Mouse (Mus musculus): ENCODE data around the gene B3glct. TPM values are rescaled to one million over a fixed set of nuclear protein-coding genes. Genes with fewer than 3 reads are reported as not detected.

Gene B3glct
- polyA plus RNA-seq, 1 experiment from 2014 or later = 16.8 TPM

DNA sequence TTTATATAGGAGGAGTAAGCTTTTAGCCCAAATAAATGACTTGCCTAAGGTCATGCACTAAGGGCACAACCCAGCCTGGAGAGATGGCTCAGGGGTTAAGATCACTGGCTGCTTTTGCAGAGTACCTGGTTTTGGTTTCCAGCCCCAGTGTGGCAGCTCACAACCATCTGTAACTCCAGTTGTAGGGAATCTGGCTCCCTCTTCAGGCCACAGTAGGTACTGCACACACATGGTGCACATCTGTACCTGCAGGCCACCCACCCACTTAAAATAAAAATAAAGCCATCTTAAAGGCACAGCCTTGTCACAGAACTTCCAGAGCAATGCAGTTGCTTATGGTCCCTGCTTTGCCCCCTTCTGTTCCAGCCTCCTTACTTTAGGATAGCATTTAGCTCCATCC lies 24.7 kb downstream of the B3glct start:
- Histone ChIP-seq H3K27me3 (ENCODE audit: control insufficient read depth, insufficient read depth, low read length) (no peaks in the 10 kb centered on the region), H3K4me2 (ENCODE audit: low read depth, low read length) (no peak overlapping the region), H3K9me3 (replicated peaks; ENCODE audit: control insufficient read depth, low read length) (no peaks in the 10 kb centered on the region), H3K9ac (replicated peaks; ENCODE audit: low read length) (no peak overlapping the region), H3K36me3 (replicated peaks; ENCODE audit: control insufficient read depth, insufficient read depth, low read depth, low read length) (no peaks in the 10 kb centered on the region), H3K4me1 (ENCODE audit: control insufficient read depth, insufficient read depth, low read length) (no peaks in the 10 kb centered on the region), H3K4me3 (ENCODE audit: low read depth, low read length) (no peak overlapping the region), H3K27ac (replicated peaks; ENCODE audit: low read depth, low read length) (no peak overlapping the region)
- DNase-seq (ENCODE audit: low spot score) (no peak), ATAC-seq (replicated peaks; ENCODE audit: insufficient number of reproducible peaks, low FRiP score, low TSS enrichment, low read depth) (no peak)

DNA sequence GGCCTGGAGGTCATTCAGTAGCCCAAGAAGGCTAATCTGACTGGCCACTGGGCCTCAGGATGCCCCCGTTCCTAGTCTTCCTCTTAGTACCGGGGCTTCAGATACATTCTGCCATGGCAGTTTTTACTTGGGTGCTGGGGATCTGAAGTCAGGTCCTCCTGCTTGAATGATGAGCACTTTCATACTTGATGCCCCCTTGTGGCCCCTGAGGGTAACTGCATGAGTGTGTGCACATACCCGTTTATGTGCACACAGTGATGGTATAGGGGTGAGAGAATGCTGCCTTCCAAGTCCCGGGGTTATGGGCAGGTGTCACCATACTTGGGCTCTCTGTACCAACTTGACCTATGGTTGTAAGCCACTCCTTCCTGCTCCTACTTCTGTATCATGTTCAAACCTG lies 33.5 kb downstream of the B3glct start:
- Histone ChIP-seq H3K36me3 (replicated peaks; ENCODE audit: control insufficient read depth, insufficient read depth, low read depth, low read length) (no peaks in the 10 kb centered on the region), H3K4me2 (ENCODE audit: low read depth, low read length) (no peak overlapping the region), H3K27ac (replicated peaks; ENCODE audit: low read depth, low read length) (no peak overlapping the region), H3K27me3 (ENCODE audit: control insufficient read depth, insufficient read depth, low read length) (no peaks in the 10 kb centered on the region), H3K9me3 (replicated peaks; ENCODE audit: control insufficient read depth, low read length) (no peaks in the 10 kb centered on the region), H3K4me3 (ENCODE audit: low read depth, low read length) (no peak overlapping the region), H3K9ac (replicated peaks; ENCODE audit: low read length) (no peak overlapping the region), H3K4me1 (ENCODE audit: control insufficient read depth, insufficient read depth, low read length) (no peaks in the 10 kb centered on the region)
- 94% methylated on average over 4 of the region's 4 CpGs for WGBS
- no peak for DNase-seq (ENCODE audit: low spot score)
- ATAC-seq (replicated peaks; ENCODE audit: insufficient number of reproducible peaks, low FRiP score, low TSS enrichment, low read depth) = no peak

DNA sequence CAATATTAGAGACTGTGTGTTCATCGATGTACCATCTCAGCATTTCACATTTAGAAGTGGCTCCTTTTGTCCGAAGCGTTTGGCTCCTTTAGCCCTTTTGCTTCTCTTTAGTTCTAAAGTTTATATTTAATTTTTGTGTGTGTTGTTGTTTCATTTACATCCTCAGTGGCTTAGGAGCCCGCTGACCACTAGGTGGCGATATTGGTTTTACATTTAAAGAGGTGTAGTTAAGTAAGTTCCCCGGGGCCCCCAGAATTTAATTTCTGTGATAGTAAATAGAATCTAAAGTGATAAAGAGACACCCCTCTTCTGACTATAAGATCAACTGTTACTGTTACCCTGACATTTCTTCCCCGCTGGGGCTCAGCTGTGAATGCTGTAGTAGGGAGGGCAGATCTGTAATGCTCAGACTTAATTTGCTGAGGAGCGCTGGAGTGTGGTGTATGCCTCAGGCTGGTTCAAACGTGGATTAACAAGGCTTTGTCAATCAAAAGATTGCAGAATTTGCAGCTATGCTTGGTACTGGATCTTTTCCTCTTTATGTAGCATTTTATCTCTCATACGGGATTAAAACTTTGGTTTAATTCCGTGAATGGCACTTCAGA lies 35.2 kb downstream of the B3glct start:
- H3K4me3 ChIP-seq (ENCODE audit: low read depth, low read length) = no peak overlapping the region
- no peak overlapping the region for H3K9ac ChIP-seq (replicated peaks; ENCODE audit: low read length)
- H3K9me3 ChIP-seq (replicated peaks; ENCODE audit: control insufficient read depth, low read length) = no peaks in the 10 kb centered on the region
- no peaks in the 10 kb centered on the region for H3K36me3 ChIP-seq (replicated peaks; ENCODE audit: control insufficient read depth, insufficient read depth, low read depth, low read length)
- no peak for ATAC-seq (replicated peaks; ENCODE audit: insufficient number of reproducible peaks, low FRiP score, low TSS enrichment, low read depth)
- peak; percentile 86 for DNase-seq (ENCODE audit: low spot score)
- H3K27me3 ChIP-seq (ENCODE audit: control insufficient read depth, insufficient read depth, low read length) = no peaks in the 10 kb centered on the region
- WGBS = 47% methylated on average over 11 of the region's 11 CpGs
- H3K4me1 ChIP-seq (ENCODE audit: control insufficient read depth, insufficient read depth, low read length) = no peaks in the 10 kb centered on the region
- H3K4me2 ChIP-seq (ENCODE audit: low read depth, low read length) = no peak overlapping the region
- H3K27ac ChIP-seq (replicated peaks; ENCODE audit: low read depth, low read length) = no peak overlapping the region

DNA sequence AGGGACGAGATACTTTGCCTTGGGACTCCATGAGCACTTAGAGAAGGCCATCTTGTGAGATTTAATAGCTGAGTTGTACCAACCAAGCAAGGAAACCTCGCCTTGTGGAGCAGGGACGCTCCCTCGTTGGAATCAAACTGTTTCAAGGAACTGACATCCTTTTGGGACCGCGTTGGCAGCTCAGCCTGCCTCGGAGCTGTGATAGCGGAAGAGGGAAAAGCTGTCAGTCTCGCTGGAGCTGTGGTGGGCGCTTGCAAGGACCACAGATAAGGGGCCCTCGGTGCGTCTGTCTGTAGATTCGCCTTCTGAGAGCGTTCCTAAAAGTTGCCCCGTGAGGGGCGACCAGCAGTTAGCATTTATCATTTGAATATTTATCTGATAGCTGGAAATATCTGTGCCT lies 35.8 kb downstream of the B3glct start:
- H3K4me3 ChIP-seq (ENCODE audit: low read depth, low read length) = no peak overlapping the region
- H3K27ac ChIP-seq (replicated peaks; ENCODE audit: low read depth, low read length) = no peak overlapping the region
- ATAC-seq (replicated peaks; ENCODE audit: insufficient number of reproducible peaks, low FRiP score, low TSS enrichment, low read depth) = no peak
- H3K36me3 ChIP-seq (replicated peaks; ENCODE audit: control insufficient read depth, insufficient read depth, low read depth, low read length) = no peaks in the 10 kb centered on the region
- 81% methylated on average over 16 of the region's 16 CpGs for WGBS
- H3K9me3 ChIP-seq (replicated peaks; ENCODE audit: control insufficient read depth, low read length) = no peaks in the 10 kb centered on the region
- no peak overlapping the region for H3K9ac ChIP-seq (replicated peaks; ENCODE audit: low read length)
- DNase-seq (ENCODE audit: low spot score) = no peak
- H3K4me1 ChIP-seq (ENCODE audit: control insufficient read depth, insufficient read depth, low read length) = no peaks in the 10 kb centered on the region
- no peaks in the 10 kb centered on the region for H3K27me3 ChIP-seq (ENCODE audit: control insufficient read depth, insufficient read depth, low read length)
- H3K4me2 ChIP-seq (ENCODE audit: low read depth, low read length) = no peak overlapping the region

DNA sequence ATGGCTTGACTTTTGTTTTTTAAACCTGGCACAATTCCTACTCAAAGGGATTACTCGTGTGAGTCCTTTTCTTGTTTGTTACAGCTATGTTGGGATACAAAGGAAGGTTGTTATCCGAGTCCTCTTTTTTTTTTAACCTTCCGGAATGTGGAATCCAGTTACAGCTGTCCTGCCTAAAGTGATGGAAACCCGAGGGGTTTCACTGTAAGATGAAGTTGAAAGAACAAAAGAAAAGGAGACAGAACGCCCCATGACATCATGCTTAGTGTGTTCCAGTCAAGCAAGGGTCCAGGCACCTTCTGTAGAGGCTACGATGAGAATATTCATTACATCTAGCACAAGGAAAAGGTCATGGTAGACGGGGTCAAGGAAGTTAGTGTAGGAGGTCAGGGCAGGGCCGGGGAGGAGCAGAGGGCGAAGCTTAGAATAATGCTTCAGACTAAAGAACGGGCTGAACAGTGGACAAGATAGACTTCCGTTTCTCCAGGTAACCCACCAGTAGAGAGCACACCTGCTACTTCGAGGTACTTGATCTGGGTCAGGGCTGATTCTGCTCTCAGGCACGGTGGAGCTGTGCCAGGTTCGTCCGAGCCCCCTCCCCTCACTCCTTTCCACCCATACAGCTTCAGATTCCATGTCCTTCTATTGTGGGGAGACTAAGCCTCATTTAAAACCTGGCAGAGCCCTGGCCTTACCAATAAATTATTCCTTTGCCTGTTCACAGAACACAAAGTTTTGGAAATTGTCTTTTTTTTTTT lies 37.7 kb downstream of the B3glct start:
- no peak overlapping the region for H3K4me2 ChIP-seq (ENCODE audit: low read depth, low read length)
- no peaks in the 10 kb centered on the region for H3K36me3 ChIP-seq (replicated peaks; ENCODE audit: control insufficient read depth, insufficient read depth, low read depth, low read length)
- no peak overlapping the region for H3K9ac ChIP-seq (replicated peaks; ENCODE audit: low read length)
- H3K4me1 ChIP-seq (ENCODE audit: control insufficient read depth, insufficient read depth, low read length) = no peaks in the 10 kb centered on the region
- 27% methylated on average over 15 of the region's 15 CpGs for WGBS
- H3K9me3 ChIP-seq (replicated peaks; ENCODE audit: control insufficient read depth, low read length) = no peaks in the 10 kb centered on the region
- no peaks in the 10 kb centered on the region for H3K27me3 ChIP-seq (ENCODE audit: control insufficient read depth, insufficient read depth, low read length)
- DNase-seq (ENCODE audit: low spot score) (peak; percentile 59), ATAC-seq (replicated peaks; ENCODE audit: insufficient number of reproducible peaks, low FRiP score, low TSS enrichment, low read depth) (peak; percentile 61; the same call in 1 of the 2 replicates)
- no peak overlapping the region for H3K27ac ChIP-seq (replicated peaks; ENCODE audit: low read depth, low read length)
- H3K4me3 ChIP-seq (ENCODE audit: low read depth, low read length) = no peak overlapping the region

DNA sequence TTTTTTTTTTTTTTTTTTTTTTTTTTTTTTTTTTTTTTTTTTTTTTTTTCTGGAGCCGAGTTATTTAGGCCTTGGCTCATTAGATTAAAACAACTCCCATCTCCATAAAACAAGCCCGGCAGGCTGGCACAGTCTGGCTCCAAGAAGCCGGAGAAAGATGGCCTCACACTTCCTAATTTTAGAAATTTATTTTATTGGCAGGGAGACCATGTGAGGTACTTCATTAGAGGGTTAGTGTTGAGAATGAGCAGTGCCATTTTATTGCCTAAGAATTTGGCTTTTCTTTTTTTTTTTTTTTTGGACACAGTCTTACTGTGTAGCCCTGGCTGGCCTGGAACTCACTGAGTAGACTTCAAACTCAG lies 38.3 kb downstream of the B3glct start:
- Histone ChIP-seq H3K4me3 (ENCODE audit: low read depth, low read length) (no peak overlapping the region), H3K36me3 (replicated peaks; ENCODE audit: control insufficient read depth, insufficient read depth, low read depth, low read length) (no peaks in the 10 kb centered on the region), H3K27ac (replicated peaks; ENCODE audit: low read depth, low read length) (no peak overlapping the region), H3K4me2 (ENCODE audit: low read depth, low read length) (no peak overlapping the region), H3K4me1 (ENCODE audit: control insufficient read depth, insufficient read depth, low read length) (no peaks in the 10 kb centered on the region), H3K9ac (replicated peaks; ENCODE audit: low read length) (no peak overlapping the region), H3K9me3 (replicated peaks; ENCODE audit: control insufficient read depth, low read length) (no peaks in the 10 kb centered on the region), H3K27me3 (ENCODE audit: control insufficient read depth, insufficient read depth, low read length) (no peaks in the 10 kb centered on the region)
- DNase-seq (ENCODE audit: low spot score) (no peak), ATAC-seq (replicated peaks; ENCODE audit: insufficient number of reproducible peaks, low FRiP score, low TSS enrichment, low read depth) (no peak)
- WGBS = 67% methylated on average over 3 of the region's 3 CpGs

DNA sequence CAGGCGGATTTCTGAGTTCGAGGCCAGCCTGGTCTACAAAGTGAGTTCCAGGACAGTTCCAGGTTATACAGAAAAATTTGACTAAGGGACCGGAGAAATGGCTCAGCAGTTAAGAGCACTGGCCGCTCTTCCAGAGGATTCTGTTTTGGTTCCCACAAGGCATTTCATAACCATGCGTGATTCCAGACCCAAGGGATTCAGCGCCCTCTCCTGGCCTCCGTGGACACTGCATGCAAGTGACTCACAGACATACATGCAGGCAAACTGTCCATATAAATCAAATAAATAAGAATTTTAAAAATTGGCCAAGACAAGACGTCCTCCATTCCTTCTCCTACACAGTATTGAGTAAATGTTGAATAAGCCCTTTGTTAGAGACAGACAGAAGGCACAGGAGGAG lies 53.7 kb downstream of the B3glct start:
- no peaks in the 10 kb centered on the region for H3K36me3 ChIP-seq (replicated peaks; ENCODE audit: control insufficient read depth, insufficient read depth, low read depth, low read length)
- H3K4me2 ChIP-seq (ENCODE audit: low read depth, low read length) = no peak overlapping the region
- no peak overlapping the region for H3K27ac ChIP-seq (replicated peaks; ENCODE audit: low read depth, low read length)
- no peak for DNase-seq (ENCODE audit: low spot score)
- H3K4me3 ChIP-seq (ENCODE audit: low read depth, low read length) = no peak overlapping the region
- 90% methylated on average over 8 of the region's 8 CpGs for WGBS
- no peak for ATAC-seq (replicated peaks; ENCODE audit: insufficient number of reproducible peaks, low FRiP score, low TSS enrichment, low read depth)
- no peaks in the 10 kb centered on the region for H3K9me3 ChIP-seq (replicated peaks; ENCODE audit: control insufficient read depth, low read length)
- no peaks in the 10 kb centered on the region for H3K27me3 ChIP-seq (ENCODE audit: control insufficient read depth, insufficient read depth, low read length)
- no peaks in the 10 kb centered on the region for H3K4me1 ChIP-seq (ENCODE audit: control insufficient read depth, insufficient read depth, low read length)
- no peak overlapping the region for H3K9ac ChIP-seq (replicated peaks; ENCODE audit: low read length)

DNA sequence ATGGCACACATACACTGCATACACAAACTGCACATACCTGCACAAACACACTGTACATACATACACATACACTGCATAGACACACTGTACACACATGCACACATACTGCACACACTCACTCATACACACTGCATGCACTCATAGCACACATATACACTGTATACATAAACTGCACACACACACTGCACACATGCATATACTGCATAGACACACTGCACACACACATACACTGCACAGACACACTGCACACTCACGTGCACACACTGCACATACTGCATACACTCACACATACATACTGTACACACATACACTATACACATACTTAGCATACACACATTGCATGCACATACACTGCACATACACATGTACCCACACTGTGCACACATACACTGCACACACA lies 59.2 kb downstream of the B3glct start:
- Histone ChIP-seq H3K36me3 (replicated peaks; ENCODE audit: control insufficient read depth, insufficient read depth, low read depth, low read length) (no peaks in the 10 kb centered on the region), H3K4me2 (ENCODE audit: low read depth, low read length) (no peak overlapping the region), H3K9me3 (replicated peaks; ENCODE audit: control insufficient read depth, low read length) (no peaks in the 10 kb centered on the region), H3K27ac (replicated peaks; ENCODE audit: low read depth, low read length) (no peak overlapping the region), H3K4me1 (ENCODE audit: control insufficient read depth, insufficient read depth, low read length) (no peaks in the 10 kb centered on the region), H3K27me3 (ENCODE audit: control insufficient read depth, insufficient read depth, low read length) (no peaks in the 10 kb centered on the region), H3K9ac (replicated peaks; ENCODE audit: low read length) (no peak overlapping the region), H3K4me3 (ENCODE audit: low read depth, low read length) (no peak overlapping the region)
- no peak for DNase-seq (ENCODE audit: low spot score)
- ATAC-seq (replicated peaks; ENCODE audit: insufficient number of reproducible peaks, low FRiP score, low TSS enrichment, low read depth) = peak; percentile 61; the same call in 1 of the 2 replicates
- WGBS = 95% methylated on average over 1 of the region's 1 CpGs
